Mouse (Mus musculus): ENCODE measurements around the gene Vmn1r22. TPM values are rescaled to one million over a fixed set of nuclear protein-coding genes. Genes with fewer than 3 reads are reported as not detected.
"Not testable (repeated sequence)": the region's sequence is repeated elsewhere in the genome, so short reads cannot be mapped to it uniquely, and the experiment has no call there.

Gene Vmn1r22
- total RNA-seq (2021): not detected
- long read RNA-seq, experiment 1: 0 reads
- long read RNA-seq, experiment 2: 0 reads

DNA sequence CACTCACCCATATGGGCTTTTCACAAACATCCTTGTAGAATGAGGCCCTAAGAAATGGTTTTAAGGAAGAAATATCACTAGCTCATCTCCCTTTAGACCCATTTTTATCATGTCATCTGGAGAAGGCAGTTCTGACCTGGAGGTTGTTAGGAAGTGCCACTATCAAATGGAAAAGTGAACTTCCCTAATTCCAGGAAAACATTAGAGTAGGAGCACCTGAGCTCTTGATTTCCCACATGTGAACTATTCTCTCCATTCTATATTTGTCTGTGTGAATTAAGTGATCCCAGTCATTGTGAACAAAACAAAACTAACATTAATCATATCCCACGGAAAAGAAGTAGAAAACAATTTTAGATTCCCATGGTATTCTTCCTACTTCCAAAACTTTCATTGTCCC is at the start of gene Vmn1r22:
Vmn1r22 (minus strand) TSS at position 101 of the 400 bp plus-strand sequence.
- no peak for DNase-seq

DNA sequence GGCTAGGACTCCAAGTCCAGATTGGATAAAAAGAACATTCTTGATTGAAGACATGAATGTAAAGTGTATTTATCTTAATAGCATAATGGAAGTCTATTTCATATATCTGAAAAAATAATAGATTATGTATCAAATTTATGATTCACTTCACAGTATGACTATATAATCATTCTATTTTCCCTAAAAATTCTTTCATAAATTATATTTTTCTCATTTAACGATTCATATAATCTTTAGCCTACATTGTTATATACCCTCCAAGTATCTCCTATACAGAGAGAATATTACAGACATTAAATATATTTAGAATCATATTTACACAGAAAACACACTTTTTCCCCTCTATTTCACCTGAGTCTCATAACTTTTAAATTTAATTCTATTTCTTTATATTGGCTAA is 18.9 kb upstream of the Vmn1r22 start, which contains the start of gene Vmn1r23:
Vmn1r23 (minus strand) TSS at position 101 of the 400 bp plus-strand sequence.
- DNase-seq: no peak

DNA sequence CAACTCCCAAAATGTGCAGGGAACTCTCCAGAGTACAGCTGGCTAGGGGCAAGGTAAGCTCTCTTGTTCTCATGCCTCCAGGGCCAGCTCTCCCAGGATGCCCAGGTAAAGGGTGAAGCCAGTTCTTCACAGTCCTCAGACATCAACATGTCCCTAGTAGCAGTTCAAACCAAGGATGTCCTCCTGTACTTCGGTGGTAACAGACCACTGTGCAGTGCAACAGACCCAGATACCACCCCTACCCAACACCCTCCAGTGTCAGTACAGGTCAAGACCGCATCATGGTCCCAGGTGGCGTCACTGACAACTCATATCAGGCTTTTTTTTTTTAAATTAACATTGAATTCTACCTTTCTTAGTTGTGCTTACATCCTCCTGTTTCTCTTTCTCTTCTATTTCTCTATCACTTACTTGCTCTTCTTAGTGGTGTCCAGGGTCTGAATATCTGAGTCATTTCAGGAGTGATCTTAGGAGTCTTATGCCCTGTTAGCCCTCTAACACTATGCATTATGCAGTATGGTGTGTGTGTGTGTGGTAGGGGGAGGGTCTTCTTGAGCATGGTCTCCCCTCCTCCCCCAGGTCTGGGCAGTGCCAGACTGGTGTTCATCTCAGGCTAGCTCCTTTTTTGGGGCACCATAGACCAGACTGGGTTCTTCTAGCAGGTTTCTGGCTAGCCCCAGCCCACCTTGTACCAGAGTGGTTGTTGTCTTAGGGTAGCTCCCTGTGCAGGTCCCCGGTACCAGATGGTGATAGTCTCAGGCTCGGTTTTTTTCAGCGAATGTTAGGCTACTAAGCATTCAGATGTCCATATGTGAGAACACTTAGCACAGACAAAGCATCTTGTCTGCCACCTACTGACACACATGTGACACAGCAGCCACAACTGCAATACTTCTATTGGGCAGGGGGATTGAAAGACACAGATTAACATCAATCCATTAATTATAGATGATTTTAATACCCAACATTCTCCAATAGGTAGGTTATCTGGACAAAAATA is 48.5 kb downstream of the Vmn1r22 start:
- DNase-seq: peak; percentile 2 to 19

DNA sequence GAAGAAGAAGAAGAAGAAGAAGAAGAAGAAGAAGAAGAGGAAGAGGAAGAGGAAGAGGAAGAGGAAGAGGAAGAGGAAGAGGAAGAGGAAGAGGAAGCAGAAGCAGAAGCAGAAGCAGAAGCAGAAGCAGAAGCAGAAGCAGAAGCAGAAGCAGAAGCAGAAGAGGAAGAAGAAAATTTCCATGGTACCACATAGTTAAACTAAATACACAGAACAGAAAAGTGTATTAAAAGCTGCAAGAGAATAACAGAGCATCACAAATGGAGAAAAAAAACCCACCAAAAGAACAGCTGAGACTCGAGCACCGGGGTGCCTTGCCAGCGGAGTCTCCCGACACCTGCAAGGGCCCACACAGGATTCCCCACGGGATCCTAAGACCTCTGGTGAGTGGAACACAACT is 56.7 kb downstream of the Vmn1r22 start:
- not testable (repeated sequence) for DNase-seq

DNA sequence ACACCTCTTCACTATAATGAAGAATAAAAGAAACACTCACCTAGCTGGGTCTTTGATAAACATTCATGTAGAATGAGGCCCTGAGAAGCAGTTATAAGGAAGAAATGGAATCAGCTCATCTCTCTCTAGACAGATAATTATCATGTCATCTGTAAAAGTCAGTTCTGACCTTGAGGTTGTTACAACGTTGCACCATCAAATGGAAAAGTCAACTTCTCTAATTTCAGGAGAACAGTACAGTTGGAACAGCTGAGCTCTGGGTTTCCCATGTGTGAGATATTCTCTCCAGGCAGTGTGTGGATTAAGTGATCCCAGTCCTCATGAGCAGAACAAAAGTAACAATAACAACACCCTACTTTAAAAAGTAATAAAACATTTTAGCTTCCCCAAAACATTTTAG is 57.5 kb downstream of the Vmn1r22 start, which contains the start of gene Vmn1r21:
Vmn1r21 (minus strand) TSS at position 58 of the 400 bp plus-strand sequence.
- DNase-seq: no peak

Other genes with a start within 250 kb of the Vmn1r22 start
- gene Pyurf, start 215.9 kb downstream of the Vmn1r22 start, total RNA-seq (2021): 10 to 100 TPM; 15.7 to 16.4 TPM
- 10 to 100 TPM; 15.1 to 21.3 TPM for gene Lancl2, start 205.5 kb downstream of the Vmn1r22 start, total RNA-seq (2021)
- 10 to 100 TPM; 14.1 to 15.8 TPM for gene Vopp1, start 82.9 kb downstream of the Vmn1r22 start, total RNA-seq (2021)
- not detected for gene Vmn1r21, start 57.7 kb downstream of the Vmn1r22 start, total RNA-seq (2021)
- not detected for gene Vmn1r23, start 18.8 kb upstream of the Vmn1r22 start, total RNA-seq (2021)
- not detected for gene Vmn1r24, start 53.5 kb upstream of the Vmn1r22 start, total RNA-seq (2021)
- not detected for gene Vmn1r25, start 72.8 kb upstream of the Vmn1r22 start, total RNA-seq (2021)
- gene Vmn1r26, start 107.1 kb upstream of the Vmn1r22 start, total RNA-seq (2021): not detected

All from adrenal gland, postnatal 36 days (tissue).